Mouse (Mus musculus) lung, postnatal 14 days (tissue): Measurements from ENCODE around the gene Tceal7.
"Not testable (repeated sequence)": the region's sequence is repeated elsewhere in the genome, so short reads cannot be mapped to it uniquely, and the experiment has no call there.

Source experiments
- DNase-seq: peaks from one replicate; pipeline ENCODE4 v3.0.0; 2021

Gene Tceal7

GRCm38 (mm10) chrX:136249671-136250070, 35.1 kb downstream of the Tceal7 start:
- no peak for DNase-seq

GRCm38 (mm10) chrX:136252023-136252729, 37.6 kb downstream of the Tceal7 start:
- no peak for DNase-seq

- no peak for DNase-seq
Observed at GRCm38 (mm10) chrX:136267720-136268119, 53.1 kb downstream of the Tceal7 start.

GRCm38 (mm10) chrX:136268173-136268572, 53.6 kb downstream of the Tceal7 start:
- DNase-seq, result no peak

GRCm38 (mm10) chrX:136269743-136270392, 55.3 kb downstream of the Tceal7 start, which contains the start of gene Bex3:
Gene Bex3, plus strand, starts transcription at chrX:136270253.
- DNase-seq, result peak; percentile 35

GRCm38 (mm10) chrX:136270393-136271111, 56.0 kb downstream of the Tceal7 start:
- not testable (repeated sequence) for DNase-seq

GRCm38 (mm10) chrX:136274542-136274941, 60.0 kb downstream of the Tceal7 start:
- no peak for DNase-seq

GRCm38 (mm10) chrX:136275386-136275785, 60.8 kb downstream of the Tceal7 start:
- no peak for DNase-seq
